Mouse (Mus musculus) liver (tissue): ENCODE results near the gene Gm8857.
"Not testable (repeated sequence)": the region's sequence is repeated elsewhere in the genome, so short reads cannot be mapped to it uniquely, and the experiment has no call there.

Experiments
- DNase-seq: peaks from one replicate; pipeline ENCODE4 v3.0.0-alpha.2; 2020; ENCODE audit warnings: mixed read lengths

Gm8857 gene

DNA sequence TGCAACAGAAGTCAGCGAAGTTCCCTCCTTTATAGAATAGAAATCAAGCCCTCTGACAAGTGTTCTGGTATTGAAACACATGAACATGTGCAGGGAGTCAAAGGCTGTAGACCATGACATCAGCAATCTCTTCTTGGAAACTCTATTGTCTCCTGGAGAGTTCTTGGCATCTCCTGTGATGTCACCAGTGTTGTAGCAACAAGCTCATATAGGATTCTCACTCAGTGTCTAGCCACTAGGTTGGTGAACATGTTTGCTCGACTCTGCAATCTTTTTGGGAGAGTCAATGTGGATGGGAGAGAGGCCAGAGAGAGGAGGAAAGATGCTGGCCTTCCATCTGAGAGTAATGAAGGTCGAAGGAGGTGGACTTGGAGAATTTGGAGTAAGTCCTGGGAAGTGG, at the start of gene Gm8857, which contains the start of gene Gm8871:
TSS of gene Gm8857 (plus strand) at position 303 of the 400 bp plus-strand sequence.
TSS of gene Gm8871 (plus strand) at position 301 of the 400 bp plus-strand sequence.
- not testable (repeated sequence) for DNase-seq

- not testable (repeated sequence) for DNase-seq
These were observed 5.9 kb downstream of the Gm8857 start for GRCm38 (mm10) chr5:10953512-10953911.

GRCm38 (mm10) chr5:10958057-10958456, 10.4 kb downstream of the Gm8857 start:
- not testable (repeated sequence) for DNase-seq
